Mouse (Mus musculus) midbrain, embryonic 16.5 days (tissue): ENCODE measurements around the gene Ceacam2. TPM values are rescaled to one million over a fixed set of nuclear protein-coding genes. Genes with fewer than 3 reads are reported as not detected.
"Not testable (repeated sequence)": the region's sequence is repeated elsewhere in the genome, so short reads cannot be mapped to it uniquely, and the experiment has no call there.

ENCODE experiments used
- ATAC-seq: fragments of 200-750 bp; cut with Nextera tagmentation; 2 replicates; pipeline ENCODE4 v1.8.0; 2017; ENCODE audit warnings: moderate TSS enrichment
- H3K27ac ChIP-seq: fragments of 300-500 bp; sonication (generic); 2 replicates; pipeline ENCODE4 v1.5.1; 2014; ENCODE audit warnings: mild to moderate bottlenecking, low read length, mixed read lengths
- H3K27me3 ChIP-seq: fragments of 300-500 bp; sonication (generic); 2 replicates; pipeline ENCODE4 v1.6.1; 2014; ENCODE audit warnings: low read depth, low read length, mixed read lengths; ENCODE audit not compliant: control insufficient read depth, insufficient read depth
- H3K36me3 ChIP-seq: fragments of 300-500 bp; sonication (generic); 2 replicates; pipeline ENCODE4 v1.6.1; 2014; ENCODE audit warnings: mild to moderate bottlenecking, low read length, moderate library complexity, mixed read lengths; ENCODE audit not compliant: control insufficient read depth, insufficient read depth
- H3K4me1 ChIP-seq: fragments of 300-500 bp; sonication (generic); 2 replicates; pipeline ENCODE4 v1.6.1; 2014; ENCODE audit warnings: mild to moderate bottlenecking, low read length, mixed read lengths; ENCODE audit not compliant: control insufficient read depth, insufficient read depth
- H3K4me2 ChIP-seq: fragments of 300-500 bp; sonication (generic); 2 replicates; pipeline ENCODE4 v1.6.1; 2014; ENCODE audit warnings: mild to moderate bottlenecking, low read length, mixed read lengths
- H3K4me3 ChIP-seq: fragments of 300-500 bp; sonication (generic); 2 replicates; pipeline ENCODE4 v1.5.1; 2014; ENCODE audit warnings: low read depth, mild to moderate bottlenecking, low read length, moderate library complexity, mixed read lengths
- H3K9ac ChIP-seq: fragments of 300-500 bp; sonication (generic); 2 replicates; pipeline ENCODE4 v1.6.1; 2014; ENCODE audit warnings: low read depth, low read length, mixed read lengths
- H3K9me3 ChIP-seq: fragments of 300-500 bp; sonication (generic); replicated peaks from 2 replicates; pipeline ENCODE4 v1.6.1; 2014; ENCODE audit warnings: mild to moderate bottlenecking, low read length, mixed read lengths; ENCODE audit not compliant: control insufficient read depth, poor library complexity, severe bottlenecking
- WGBS: fragments of 180-500 bp; shearing (Covaris S2); extraction: QIAGEN DNeasy Blood & Tissue Kit; methylation state at CpG from one replicate; pipeline ENCODE4 v1.1.7; 2014; 5-methylcytosine and 5-hydroxymethylcytosine counted together
- polyA plus RNA-seq: library from polyadenylated mRNA; unstranded; fragments of >200 nt; fragmentation: Nextera tagmentation; extraction: Ambion mirVana; gene quantifications from 2 replicates; pipeline ENCODE4 v1.2.1, GENCODE M21; 2015

Ceacam2 gene
- polyA plus RNA-seq, 1 experiment from 2014 or later = not detected

DNA sequence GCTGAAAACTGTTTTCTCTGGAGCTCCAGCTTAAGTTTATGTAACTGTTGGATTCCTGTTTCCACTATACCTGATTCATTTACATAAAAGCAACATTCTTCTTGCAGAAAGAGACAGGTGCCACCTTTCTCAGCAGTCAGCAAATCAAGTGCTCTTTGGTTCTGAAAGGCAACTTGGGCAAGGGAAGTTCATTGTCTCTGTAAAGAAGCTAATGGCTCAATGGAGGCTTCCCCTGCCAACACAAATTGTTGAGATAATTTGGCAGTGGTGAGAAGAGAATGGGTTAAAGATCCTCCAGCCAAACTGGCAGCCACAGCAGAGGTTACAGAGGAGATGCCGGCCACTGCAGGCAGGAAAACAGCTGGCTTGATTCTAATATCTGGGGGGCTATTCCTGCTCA is 49.0 kb downstream of the Ceacam2 start:
- not testable (repeated sequence) for ATAC-seq, H3K27me3 ChIP-seq, H3K9me3 ChIP-seq, H3K27ac ChIP-seq, H3K4me2 ChIP-seq, H3K4me3 ChIP-seq, H3K4me1 ChIP-seq, H3K36me3 ChIP-seq, H3K9ac ChIP-seq
- no CpG with 5 or more reads among the region's 1 CpGs for WGBS

DNA sequence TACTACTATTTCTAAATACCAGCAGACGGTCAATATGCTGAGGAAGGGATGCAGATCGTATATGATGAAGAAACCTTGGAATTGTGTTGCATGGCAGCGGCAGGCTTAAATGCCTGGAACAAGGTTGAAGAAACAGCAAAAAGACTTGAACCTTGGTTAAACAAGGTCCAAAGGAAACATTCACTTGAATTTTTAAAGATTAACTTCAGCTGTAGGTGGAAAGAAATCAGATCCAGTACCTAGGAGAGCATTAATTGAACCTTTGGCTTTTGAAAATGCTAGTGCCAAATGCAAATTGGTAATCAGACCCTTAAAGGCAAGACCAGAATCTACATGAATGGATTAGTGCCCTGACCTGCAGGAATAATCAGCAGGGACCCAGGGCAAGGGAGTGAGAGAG is 50.3 kb downstream of the Ceacam2 start:
- H3K9me3 ChIP-seq, H3K36me3 ChIP-seq, H3K4me1 ChIP-seq, H3K9ac ChIP-seq, H3K4me3 ChIP-seq, H3K4me2 ChIP-seq, H3K27ac ChIP-seq, ATAC-seq, H3K27me3 ChIP-seq: not testable (repeated sequence)
- 89% methylated on average over 3 of the region's 3 CpGs for WGBS

DNA sequence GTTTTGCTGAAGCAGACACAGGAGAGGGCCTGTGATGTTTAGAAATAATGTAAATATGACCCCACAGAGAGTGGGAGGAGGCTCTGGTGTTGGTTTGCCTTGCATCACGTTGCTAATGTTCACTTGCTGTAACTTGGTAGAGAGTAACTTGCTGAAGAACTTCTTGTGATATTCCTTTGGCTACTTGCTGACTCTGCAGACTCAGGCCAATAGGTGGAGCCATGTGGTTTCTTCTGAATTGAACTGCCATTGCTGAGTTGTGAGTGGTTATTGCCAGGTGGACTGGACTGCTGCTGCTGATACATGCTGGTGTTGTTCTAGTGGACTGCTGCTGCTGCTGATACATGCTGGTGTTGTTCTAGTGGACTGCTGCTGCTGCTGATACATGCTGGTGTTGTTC is 53.5 kb downstream of the Ceacam2 start:
- H3K4me1 ChIP-seq = no peaks in the 10 kb centered on the region
- no peaks in the 10 kb centered on the region for H3K36me3 ChIP-seq
- H3K27ac ChIP-seq = no peak overlapping the region
- 30% methylated on average over 1 of the region's 1 CpGs for WGBS
- H3K27me3 ChIP-seq = no peaks in the 10 kb centered on the region
- H3K9me3 ChIP-seq = no peaks in the 10 kb centered on the region
- ATAC-seq = no peak
- H3K4me3 ChIP-seq = no peak overlapping the region
- H3K9ac ChIP-seq = no peak overlapping the region
- H3K4me2 ChIP-seq = no peak overlapping the region

DNA sequence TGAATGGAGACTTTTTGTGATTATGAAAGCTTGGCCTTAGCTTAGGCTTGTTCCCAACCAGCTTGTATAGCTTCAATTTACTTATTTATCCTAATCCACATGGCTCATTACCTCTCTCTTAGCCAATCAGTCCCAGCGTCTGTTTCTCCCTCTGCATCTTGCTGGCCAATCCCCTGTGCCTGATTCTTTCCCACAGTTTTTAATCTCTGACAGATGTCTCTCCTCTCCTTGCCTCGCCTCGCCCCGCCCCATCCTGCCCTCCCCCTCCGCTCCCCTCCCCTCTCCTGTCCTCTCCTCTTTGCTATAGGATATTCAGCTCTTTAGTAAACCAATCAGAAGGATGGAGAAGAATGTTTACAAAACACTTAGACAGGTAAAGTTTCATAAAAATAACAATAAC is 54.6 kb downstream of the Ceacam2 start:
- 63% methylated on average over 5 of the region's 5 CpGs for WGBS
- no peaks in the 10 kb centered on the region for H3K36me3 ChIP-seq
- H3K9ac ChIP-seq = no peak overlapping the region
- no peaks in the 10 kb centered on the region for H3K4me1 ChIP-seq
- no peaks in the 10 kb centered on the region for H3K9me3 ChIP-seq
- no peaks in the 10 kb centered on the region for H3K27me3 ChIP-seq
- no peak overlapping the region for H3K27ac ChIP-seq
- ATAC-seq = no peak
- H3K4me3 ChIP-seq = no peak overlapping the region
- no peak overlapping the region for H3K4me2 ChIP-seq

DNA sequence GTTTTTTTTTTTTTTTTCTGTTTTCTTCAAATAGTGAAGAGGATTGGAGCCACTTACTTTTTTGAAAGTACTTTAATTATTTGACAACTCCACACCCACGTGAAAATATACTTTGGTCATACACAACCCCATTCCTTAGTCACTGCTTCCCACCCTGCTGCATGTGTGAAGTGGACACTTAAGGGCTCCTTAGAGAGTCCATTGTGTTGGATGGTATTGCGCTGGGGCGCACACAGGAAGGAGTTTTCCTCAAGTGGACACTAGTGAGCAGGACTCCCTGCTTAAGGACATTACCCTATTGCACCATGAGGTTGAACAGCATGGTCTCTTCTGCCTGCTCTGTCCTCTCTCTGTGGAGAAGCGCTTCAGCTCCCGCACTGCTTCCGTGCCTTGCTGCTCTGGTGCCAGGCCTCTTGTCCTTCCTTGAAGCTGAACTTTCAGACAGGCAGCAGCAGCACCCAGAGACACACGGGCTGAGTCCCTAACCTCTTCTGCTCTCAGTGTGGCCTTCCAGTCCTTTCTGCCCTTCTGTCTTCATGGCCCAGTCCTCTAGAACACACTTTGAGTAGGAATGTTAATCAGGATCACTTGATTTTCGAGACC is 56.4 kb downstream of the Ceacam2 start:
- WGBS = 74% methylated on average over 8 of the region's 8 CpGs
- H3K4me2 ChIP-seq = no peak overlapping the region
- ATAC-seq = no peak

DNA sequence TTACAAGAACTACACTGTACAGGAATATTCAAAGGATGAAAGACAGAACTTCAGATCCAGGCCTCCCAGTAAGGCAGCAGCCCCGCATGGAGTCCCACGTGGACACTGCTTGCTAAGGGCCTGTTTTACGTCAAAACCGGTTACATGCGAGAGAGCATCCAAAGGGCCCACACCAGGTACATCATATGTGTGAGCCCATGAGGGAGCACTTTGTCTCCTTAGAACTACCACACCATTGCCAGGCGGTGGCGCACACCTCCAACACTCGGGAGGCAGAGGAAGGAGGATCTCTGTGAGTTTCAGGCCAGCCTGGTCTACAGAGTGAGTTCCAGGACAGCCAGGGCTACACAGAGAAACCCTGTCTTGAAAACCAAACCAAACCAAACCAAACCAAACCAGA is 58.9 kb downstream of the Ceacam2 start:
- H3K4me1 ChIP-seq, H3K4me2 ChIP-seq, H3K9ac ChIP-seq, H3K36me3 ChIP-seq, H3K27ac ChIP-seq, ATAC-seq, H3K4me3 ChIP-seq, H3K27me3 ChIP-seq, H3K9me3 ChIP-seq: not testable (repeated sequence)
- 72% methylated on average over 8 of the region's 8 CpGs for WGBS

More for the DNA sequence above, 56.4 kb downstream of the Ceacam2 start:
- Histone ChIP-seq H3K27ac (no peak overlapping the region), H3K27me3 (no peaks in the 10 kb centered on the region), H3K9me3 (no peaks in the 10 kb centered on the region), H3K9ac (no peak overlapping the region), H3K4me1 (no peaks in the 10 kb centered on the region), H3K4me3 (no peak overlapping the region), H3K36me3 (no peaks in the 10 kb centered on the region)

DNA sequence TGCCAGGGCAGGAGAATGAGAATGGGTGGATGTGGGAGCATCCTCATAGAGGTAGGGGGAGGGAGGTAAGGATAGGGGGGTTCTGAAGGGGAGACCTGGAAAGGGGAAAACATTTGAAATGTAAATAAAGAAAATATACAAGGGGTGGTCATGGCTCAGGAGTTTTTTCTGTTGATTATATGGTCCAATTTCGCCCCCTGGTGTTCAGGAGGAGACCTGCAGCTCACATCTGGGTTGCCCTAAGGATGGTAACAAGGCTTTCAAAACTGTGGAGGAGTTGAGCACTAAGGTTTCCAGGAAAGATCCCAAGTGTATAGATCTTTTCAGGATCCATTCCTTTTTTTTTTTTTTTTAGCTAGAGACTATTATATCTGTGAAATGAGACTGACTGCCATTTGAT is 60.2 kb downstream of the Ceacam2 start:
- Histone ChIP-seq H3K4me2 (no peak overlapping the region), H3K9ac (no peak overlapping the region), H3K36me3 (no peaks in the 10 kb centered on the region), H3K4me1 (no peaks in the 10 kb centered on the region), H3K4me3 (no peak overlapping the region), H3K27me3 (no peaks in the 10 kb centered on the region), H3K27ac (no peak overlapping the region), H3K9me3 (no peaks in the 10 kb centered on the region)
- ATAC-seq = no peak
- WGBS = 0% methylated on average over 1 of the region's 1 CpGs

DNA sequence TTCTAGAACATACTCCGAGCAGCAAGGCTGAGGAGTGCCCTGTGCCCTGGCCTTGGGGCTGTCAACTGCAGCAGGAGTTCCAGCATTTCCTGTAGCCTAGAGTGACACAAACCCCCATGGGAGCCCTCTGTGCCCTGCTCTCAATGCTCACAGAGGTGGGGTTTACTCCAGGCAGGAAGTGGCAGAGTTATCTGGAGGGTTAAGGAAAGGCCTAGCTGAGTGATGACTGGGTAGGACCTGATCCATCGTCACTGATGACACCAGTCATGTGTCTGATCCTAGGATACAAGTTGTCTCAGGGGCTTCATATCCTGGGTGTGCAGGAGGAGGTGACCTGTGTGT is 61.9 kb downstream of the Ceacam2 start:
- not testable (repeated sequence) for H3K9me3 ChIP-seq, H3K36me3 ChIP-seq, ATAC-seq, H3K9ac ChIP-seq, H3K27ac ChIP-seq, H3K4me2 ChIP-seq, H3K4me1 ChIP-seq, H3K27me3 ChIP-seq, H3K4me3 ChIP-seq
- WGBS = 92% methylated on average over 1 of the region's 2 CpGs

DNA sequence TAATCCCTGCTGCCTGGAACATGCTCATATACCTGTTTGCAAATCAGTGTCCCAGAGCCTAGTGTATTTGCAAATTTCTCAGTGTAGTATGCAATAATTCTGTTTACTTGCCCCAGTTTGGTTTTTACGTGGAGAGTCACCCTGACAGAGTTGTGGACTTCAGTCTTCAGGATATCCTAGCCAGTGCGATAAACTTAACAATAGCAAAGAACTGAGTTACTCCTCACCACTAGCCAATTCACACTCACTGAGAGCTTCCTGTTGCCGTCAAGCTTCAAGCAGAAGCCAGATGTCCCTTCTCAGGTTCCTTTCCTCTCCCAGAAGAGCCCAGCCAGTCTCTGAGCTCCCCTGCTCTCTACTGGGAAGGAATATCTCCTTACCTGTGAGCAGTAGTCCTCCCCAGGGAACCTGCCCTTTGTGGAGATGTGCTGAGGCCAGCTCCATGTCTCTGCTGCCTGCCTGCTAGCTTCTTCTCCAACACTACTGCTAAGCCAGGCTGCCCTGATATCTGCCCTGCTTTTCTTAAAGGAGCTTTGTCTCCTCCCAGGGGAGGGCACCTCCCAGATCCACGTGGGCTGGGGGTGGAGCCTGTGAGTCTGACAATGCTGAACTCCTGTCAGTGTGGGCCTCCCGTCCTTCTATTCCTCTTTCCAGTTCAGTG is 62.4 kb downstream of the Ceacam2 start, which contains the start of gene Ceacam1:
Ceacam1 (minus strand) TSS at position 513 of the 661 bp plus-strand sequence.
- H3K27me3 ChIP-seq, H3K36me3 ChIP-seq, H3K9ac ChIP-seq, ATAC-seq, H3K27ac ChIP-seq, H3K4me2 ChIP-seq, H3K9me3 ChIP-seq, H3K4me3 ChIP-seq, H3K4me1 ChIP-seq: not testable (repeated sequence)
- 43% methylated on average over 5 of the region's 5 CpGs for WGBS
